Mouse (Mus musculus) cortical plate, adult 2 months (tissue): ENCODE results near the gene Uggt1. TPM values are rescaled to one million over a fixed set of nuclear protein-coding genes. Genes with fewer than 3 reads are reported as not detected.

Source experiments
- H3K27ac ChIP-seq: fragments of 200-500 bp; 2 replicates; pipeline ENCODE4 v1.5.1; 2012; ENCODE audit warnings: low read length, control low read depth, inconsistent platforms; ENCODE audit not compliant: insufficient read depth
- H3K4me1 ChIP-seq: fragments of 200-500 bp; 2 replicates; pipeline ENCODE4 v1.6.1; 2011; ENCODE audit warnings: low read length; ENCODE audit not compliant: control insufficient read depth, insufficient read depth
- H3K4me3 ChIP-seq: fragments of 200-500 bp; 2 replicates; pipeline ENCODE4 v1.5.1; 2011; ENCODE audit warnings: mild to moderate bottlenecking, low read length, control low read depth; ENCODE audit not compliant: insufficient read depth
- CTCF ChIP-seq: fragments of 200-500 bp; IDR thresholded peaks from 2 replicates; pipeline ENCODE4 v1.5.1; 2011; ENCODE audit warnings: mild to moderate bottlenecking, control low read depth, low read length; ENCODE audit not compliant: insufficient read depth; ENCODE audit errors: extremely low read depth
- POLR2A ChIP-seq: fragments of 200-500 bp; IDR thresholded peaks from 2 replicates; pipeline ENCODE4 v1.6.1; 2011; ENCODE audit warnings: mild to moderate bottlenecking, low read length, control low read depth; ENCODE audit not compliant: insufficient read depth; ENCODE audit errors: extremely low read depth
- polyA plus RNA-seq: library from polyadenylated mRNA; depleted of rRNA; stranded (reverse); fragments of >200 nt; gene quantifications from 2 replicates; pipeline ENCODE4 v1.2.3, GENCODE M21; 2012

Gene Uggt1
- polyA plus RNA-seq, 1 experiment = 25.1 TPM

DNA sequence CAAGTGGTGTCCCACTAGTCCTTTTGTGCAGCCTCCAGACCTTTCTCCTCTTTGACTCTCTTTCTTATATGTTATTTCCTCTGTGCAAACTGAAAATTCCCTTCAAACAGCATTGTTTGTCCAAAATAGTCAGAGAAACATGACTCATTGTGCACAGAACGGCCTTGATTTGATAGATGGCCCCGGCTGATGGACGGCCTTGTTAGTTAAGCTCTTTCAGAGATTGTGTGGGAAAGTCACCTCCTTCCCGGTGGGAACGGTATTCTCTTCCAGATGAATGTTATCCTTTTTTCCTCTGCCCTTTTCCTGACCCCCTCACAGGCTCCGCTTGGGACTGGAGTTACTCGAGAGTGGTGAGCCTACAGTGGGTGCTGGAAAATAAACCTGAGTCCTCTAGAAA lies 119.4 kb downstream of the Uggt1 start:
- no peak for TF ChIP-seq CTCF
- no peak for TF ChIP-seq POLR2A
- Histone ChIP-seq H3K4me1 (no peaks in the 10 kb centered on the region), H3K27ac (no peak overlapping the region), H3K4me3 (no peak overlapping the region)

DNA sequence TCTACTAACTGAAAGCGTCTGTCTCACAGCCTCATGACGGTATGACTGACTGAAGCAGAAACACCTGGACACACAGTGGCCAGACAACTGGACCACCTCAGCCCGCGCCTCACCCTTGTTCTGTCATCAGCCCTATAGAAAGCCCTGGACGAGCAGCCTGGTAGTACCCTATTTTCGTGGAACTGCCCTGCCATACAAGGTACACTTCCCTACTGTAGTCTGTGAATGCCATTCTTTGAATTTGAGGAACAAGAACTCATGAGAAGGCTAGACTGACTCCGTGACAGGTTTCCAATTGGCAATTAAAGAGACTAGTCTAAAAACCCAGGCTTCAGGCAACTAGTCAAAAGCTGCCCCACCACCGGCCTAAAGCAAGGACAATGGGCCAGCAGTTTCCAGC lies 123.3 kb downstream of the Uggt1 start:
- Histone ChIP-seq H3K27ac (no peak overlapping the region), H3K4me3 (no peak overlapping the region), H3K4me1 (no peaks in the 10 kb centered on the region)
- TF ChIP-seq POLR2A (no peak), CTCF (no peak)

DNA sequence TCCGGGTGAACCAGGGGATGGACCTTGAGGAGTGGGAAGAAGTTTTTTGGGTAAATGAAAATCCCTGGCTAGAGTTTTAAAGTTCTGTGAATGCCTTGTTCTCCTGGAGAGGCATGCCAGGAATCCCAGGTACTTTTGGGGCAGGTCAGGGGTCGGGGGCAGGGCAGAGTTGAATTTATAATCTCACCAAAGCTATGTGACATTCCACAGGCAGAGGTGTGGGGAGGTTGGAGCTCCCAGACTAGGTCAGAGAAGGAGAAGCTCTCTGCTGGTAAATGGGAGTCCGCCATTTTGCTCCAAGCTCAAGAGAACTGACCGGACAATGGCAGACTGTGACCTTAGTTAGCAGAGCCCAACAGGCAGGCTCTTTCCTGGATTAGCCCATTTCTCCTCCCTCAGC lies 125.1 kb downstream of the Uggt1 start:
- Histone ChIP-seq H3K27ac (no peak overlapping the region), H3K4me1 (no peaks in the 10 kb centered on the region), H3K4me3 (no peak overlapping the region)
- TF ChIP-seq POLR2A (no peak), CTCF (no peak)

DNA sequence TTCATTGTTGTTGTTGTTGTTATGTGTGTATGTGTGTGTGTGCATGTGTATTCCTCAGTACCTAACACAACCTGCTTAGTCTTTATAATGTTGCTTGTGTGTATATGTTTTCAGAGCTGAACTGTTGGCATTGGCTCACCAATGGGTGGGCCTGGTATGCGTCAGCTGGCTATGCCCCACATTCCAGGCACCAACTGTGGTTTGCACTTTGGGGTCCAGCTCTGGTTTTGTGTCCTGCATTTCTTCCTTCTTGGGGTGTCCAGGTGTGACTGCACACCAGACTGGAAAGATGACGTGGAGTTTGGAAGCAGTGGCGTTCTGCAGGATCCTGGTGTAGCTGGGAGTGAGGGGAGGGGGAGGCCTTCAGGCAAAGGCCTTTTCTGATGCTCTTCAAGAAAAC lies 125.6 kb downstream of the Uggt1 start:
- no peak overlapping the region for H3K4me3 ChIP-seq
- TF ChIP-seq POLR2A (no peak), CTCF (no peak)
- H3K4me1 ChIP-seq = no peaks in the 10 kb centered on the region

DNA sequence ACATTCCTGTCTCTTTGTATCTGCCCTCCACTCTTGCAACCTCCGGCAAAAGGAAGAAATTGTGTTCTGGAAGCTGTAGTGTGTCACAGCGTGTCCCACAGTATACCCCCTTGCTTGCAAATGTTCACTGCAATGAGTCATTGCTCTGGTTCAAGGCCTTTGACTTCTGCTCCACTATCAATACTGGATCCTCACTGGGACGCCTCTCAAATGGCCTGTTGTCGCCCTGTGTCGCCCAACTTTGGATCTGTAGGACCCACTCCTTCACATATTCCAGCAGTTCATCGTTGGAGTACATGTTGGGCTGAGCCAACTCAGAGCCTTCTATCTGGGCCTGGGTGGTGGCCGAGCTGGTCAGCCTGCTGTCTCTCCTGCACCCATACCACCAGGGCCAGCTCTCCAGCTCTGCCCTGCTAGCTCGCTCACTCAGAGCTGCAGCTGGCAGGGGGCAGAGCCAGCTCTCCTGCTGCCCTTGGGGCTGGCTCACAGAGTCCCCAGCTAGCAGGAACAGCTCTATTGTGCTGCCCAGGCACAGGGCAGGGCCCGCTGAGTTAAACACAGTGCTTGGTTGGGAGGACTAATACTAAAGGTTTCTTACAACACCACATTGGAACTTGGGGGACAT lies 126.3 kb downstream of the Uggt1 start:
- TF ChIP-seq POLR2A = no peak
- TF ChIP-seq CTCF = no peak
- Histone ChIP-seq H3K27ac (no peak overlapping the region), H3K4me3 (no peak overlapping the region), H3K4me1 (no peaks in the 10 kb centered on the region)

More for the DNA sequence above, 125.6 kb downstream of the Uggt1 start:
- H3K27ac ChIP-seq = no peak overlapping the region

DNA sequence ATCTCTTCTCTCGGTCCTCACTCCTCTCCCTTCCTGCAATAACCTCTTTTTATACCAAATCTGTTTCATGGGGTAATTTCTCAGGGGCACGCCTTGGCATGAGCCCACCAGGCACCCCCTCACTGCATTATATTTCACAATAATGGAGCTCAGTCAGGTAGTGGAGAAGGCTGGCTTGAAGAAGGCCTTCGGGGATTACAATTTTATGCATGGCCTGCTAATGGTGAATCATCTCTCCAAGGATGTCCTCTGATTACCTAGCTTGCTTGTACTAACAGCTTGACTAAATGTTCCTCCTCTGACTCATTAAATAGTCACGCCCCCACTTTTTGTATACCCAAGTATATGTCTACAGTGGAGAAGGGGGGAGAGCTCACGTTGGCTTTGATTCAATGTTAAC lies 128.0 kb downstream of the Uggt1 start:
- no peaks in the 10 kb centered on the region for H3K4me1 ChIP-seq
- no peak for TF ChIP-seq CTCF
- no peak for TF ChIP-seq POLR2A
- H3K27ac ChIP-seq = no peak overlapping the region
- H3K4me3 ChIP-seq = no peak overlapping the region

DNA sequence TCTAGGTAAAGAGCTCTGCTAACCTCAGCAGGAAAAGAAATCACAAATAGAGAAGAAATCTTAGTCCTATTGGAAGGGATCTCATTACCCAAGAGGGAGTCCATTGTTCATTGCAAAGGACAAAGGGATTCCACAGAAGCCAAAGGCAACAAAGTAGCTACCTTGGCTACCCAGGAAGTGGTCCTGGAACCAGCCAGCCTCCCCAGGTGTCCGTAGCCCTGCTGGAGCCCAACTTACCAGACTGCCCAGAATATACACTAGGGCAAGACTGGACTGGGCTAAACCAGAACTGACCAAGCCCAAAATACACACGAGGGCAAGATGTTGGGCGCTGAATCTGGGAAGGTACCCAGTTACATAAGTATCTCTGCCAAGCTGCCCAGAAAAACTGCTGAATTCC lies 129.7 kb downstream of the Uggt1 start:
- TF ChIP-seq CTCF = no peak
- no peak for TF ChIP-seq POLR2A
- H3K27ac ChIP-seq = no peak overlapping the region
- H3K4me3 ChIP-seq = no peak overlapping the region
- no peaks in the 10 kb centered on the region for H3K4me1 ChIP-seq

DNA sequence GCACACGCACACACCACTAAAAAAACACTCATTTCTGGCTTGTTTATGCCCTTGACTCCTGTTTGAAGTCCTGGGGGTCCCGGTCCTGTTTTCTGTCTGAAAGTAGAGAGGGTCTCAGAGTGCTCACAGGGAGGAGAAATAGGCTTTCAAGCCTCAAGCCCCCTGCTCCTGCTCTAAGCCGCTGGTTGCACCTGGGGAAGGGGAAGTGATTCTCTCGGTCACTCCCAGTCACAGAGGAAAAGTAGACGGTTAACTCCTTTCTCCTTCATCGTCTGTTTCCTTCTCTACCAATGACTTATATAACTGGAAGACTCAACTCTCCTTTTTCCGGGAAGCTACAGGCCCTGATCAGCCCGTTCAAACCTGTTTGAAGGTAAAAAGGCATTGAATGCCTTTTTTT lies 130.8 kb downstream of the Uggt1 start:
- Histone ChIP-seq H3K4me1 (no peaks in the 10 kb centered on the region), H3K4me3 (no peak overlapping the region), H3K27ac (no peak overlapping the region)
- TF ChIP-seq CTCF (no peak), POLR2A (no peak)

DNA sequence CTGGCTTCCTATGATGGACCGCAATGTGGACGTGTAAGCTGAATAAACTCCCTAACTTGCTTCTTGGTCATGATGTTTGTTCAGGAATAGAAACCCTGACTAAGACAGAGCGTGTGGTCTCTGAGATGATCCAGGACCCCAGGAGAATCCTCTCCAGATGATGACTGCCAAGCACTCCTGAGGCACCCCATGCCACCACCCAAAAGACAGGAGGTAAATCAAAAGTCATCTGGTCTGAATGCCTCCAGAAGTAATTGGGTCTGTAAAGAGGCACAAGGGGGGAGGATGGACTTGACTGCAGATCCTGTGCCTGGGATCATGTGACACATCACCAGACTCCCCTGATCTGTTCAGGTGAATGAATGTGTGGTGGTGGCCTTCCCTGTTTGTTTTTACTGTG lies 131.9 kb downstream of the Uggt1 start:
- Histone ChIP-seq H3K4me3 (no peak overlapping the region), H3K4me1 (no peaks in the 10 kb centered on the region), H3K27ac (no peak overlapping the region)
- no peak for TF ChIP-seq POLR2A
- TF ChIP-seq CTCF = no peak

DNA sequence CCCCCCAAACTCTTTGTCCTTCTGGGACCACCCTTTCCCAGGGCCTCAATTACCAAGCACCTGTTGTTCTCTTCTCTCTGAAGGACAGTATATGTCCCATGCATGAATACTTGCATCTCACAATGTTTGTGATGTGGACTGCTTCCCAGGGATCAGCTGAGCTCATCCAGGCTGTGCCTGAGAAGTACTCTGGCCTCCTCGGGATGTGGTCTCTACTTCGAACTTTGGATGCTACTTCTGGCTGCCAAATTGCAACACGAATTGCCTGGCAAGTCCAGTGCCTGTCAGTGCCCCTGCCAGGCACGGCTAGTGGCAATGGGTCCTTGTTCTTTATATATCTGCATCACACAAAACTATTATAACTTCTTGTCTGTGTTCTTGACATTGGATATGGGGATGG lies 134.5 kb downstream of the Uggt1 start:
- H3K4me1 ChIP-seq = no peaks in the 10 kb centered on the region
- no peak overlapping the region for H3K4me3 ChIP-seq
- TF ChIP-seq CTCF (no peak), POLR2A (no peak)
- no peak overlapping the region for H3K27ac ChIP-seq
